Mouse (Mus musculus): ENCODE measurements around the gene Eif3l. TPM values are rescaled to one million over a fixed set of nuclear protein-coding genes. Genes with fewer than 3 reads are reported as not detected.
"Not testable (repeated sequence)": the region's sequence is repeated elsewhere in the genome, so short reads cannot be mapped to it uniquely, and the experiment has no call there.

Eif3l gene
- polyA plus RNA-seq, 1 experiment: 9.1 TPM

- no peaks in the 10 kb centered on the region for H3K9me3 ChIP-seq
- H3K27me3 ChIP-seq (replicated peaks): peaks cover 54% of the 10 kb centered on the region
- H3K4me3 ChIP-seq (replicated peaks): peak overlapping the region; percentile 96
- H3K36me3 ChIP-seq (replicated peaks; ENCODE audit: low read length): peaks cover 4% of the 10 kb centered on the region
- no peak for TF ChIP-seq GATA1 (IDR thresholded peaks at IDR 0.05; ENCODE audit: borderline replicate concordance, low read length)
- no peak for TF ChIP-seq FLI1 (IDR thresholded peaks at IDR 0.05; ENCODE audit: low read length)
- H3K4me1 ChIP-seq: peaks cover 39% of the 10 kb centered on the region
Measured at GRCm38 (mm10) chr15:79030551-79031435, 44.2 kb upstream of the Eif3l start.

- not testable (repeated sequence) for H3K9me3 ChIP-seq; H3K4me3 ChIP-seq (replicated peaks)
- Histone ChIP-seq H3K36me3 (replicated peaks; ENCODE audit: low read length) (peaks cover 10% of the 10 kb centered on the region), H3K27me3 (replicated peaks) (peaks cover 56% of the 10 kb centered on the region), H3K4me1 (peaks cover 39% of the 10 kb centered on the region)
Measured at GRCm38 (mm10) chr15:79031908-79032307, 43.1 kb upstream of the Eif3l start.

GRCm38 (mm10) chr15:79037913-79038328 is 37.1 kb upstream of the Eif3l start:
- Histone ChIP-seq H3K27me3 (replicated peaks) (peaks cover 66% of the 10 kb centered on the region), H3K4me3 (replicated peaks) (peak overlapping the region; percentile 89)

GRCm38 (mm10) chr15:79038331-79038730 is 36.6 kb upstream of the Eif3l start:
- TF ChIP-seq FLI1 (IDR thresholded peaks at IDR 0.05; ENCODE audit: low read length): no peak
- TF ChIP-seq GATA1 (IDR thresholded peaks at IDR 0.05; ENCODE audit: borderline replicate concordance, low read length): no peak
- H3K4me1 ChIP-seq: peaks cover 60% of the 10 kb centered on the region
- no peak overlapping the region for H3K4me3 ChIP-seq (replicated peaks)
- H3K36me3 ChIP-seq (replicated peaks; ENCODE audit: low read length): peaks cover 25% of the 10 kb centered on the region
- peaks cover 17% of the 10 kb centered on the region for H3K9me3 ChIP-seq
- H3K27me3 ChIP-seq (replicated peaks): peaks cover 70% of the 10 kb centered on the region

More at GRCm38 (mm10) chr15:79037913-79038328, 37.1 kb upstream of the Eif3l start:
- Histone ChIP-seq H3K4me1 (peaks cover 56% of the 10 kb centered on the region), H3K9me3 (peaks cover 13% of the 10 kb centered on the region), H3K36me3 (replicated peaks; ENCODE audit: low read length) (peaks cover 21% of the 10 kb centered on the region)
- no peak for TF ChIP-seq GATA1 (IDR thresholded peaks at IDR 0.05; ENCODE audit: borderline replicate concordance, low read length)
- no peak for TF ChIP-seq FLI1 (IDR thresholded peaks at IDR 0.05; ENCODE audit: low read length)

GRCm38 (mm10) chr15:79038853-79039252 is 36.1 kb upstream of the Eif3l start:
- no peak for TF ChIP-seq FLI1 (IDR thresholded peaks at IDR 0.05; ENCODE audit: low read length)
- TF ChIP-seq GATA1 (IDR thresholded peaks at IDR 0.05; ENCODE audit: borderline replicate concordance, low read length): no peak
- peaks cover 72% of the 10 kb centered on the region for H3K27me3 ChIP-seq (replicated peaks)
- H3K4me1 ChIP-seq: peaks cover 63% of the 10 kb centered on the region
- H3K9me3 ChIP-seq: peaks cover 20% of the 10 kb centered on the region
- peaks cover 30% of the 10 kb centered on the region for H3K36me3 ChIP-seq (replicated peaks; ENCODE audit: low read length)
- H3K4me3 ChIP-seq (replicated peaks): peak overlapping the region; percentile 83

GRCm38 (mm10) chr15:79040501-79041416 is 34.2 kb upstream of the Eif3l start:
- Histone ChIP-seq H3K4me3 (replicated peaks) (peak overlapping the region; percentile 91), H3K27me3 (replicated peaks) (peaks cover 67% of the 10 kb centered on the region), H3K9me3 (peaks cover 20% of the 10 kb centered on the region), H3K4me1 (peaks cover 73% of the 10 kb centered on the region), H3K36me3 (replicated peaks; ENCODE audit: low read length) (peaks cover 27% of the 10 kb centered on the region)
- no peak for TF ChIP-seq FLI1 (IDR thresholded peaks at IDR 0.05; ENCODE audit: low read length)
- TF ChIP-seq GATA1 (IDR thresholded peaks at IDR 0.05; ENCODE audit: borderline replicate concordance, low read length): no peak

GRCm38 (mm10) chr15:79041585-79041984 is 33.4 kb upstream of the Eif3l start, which contains the start of gene Galr3:
Gene Galr3 (plus strand): TSS chr15:79041885.
- Histone ChIP-seq H3K27me3 (replicated peaks) (peaks cover 62% of the 10 kb centered on the region), H3K4me3 (replicated peaks) (peak within 1 kb of the TSS; percentile 91), H3K9me3 (peaks cover 20% of the 10 kb centered on the region), H3K36me3 (replicated peaks; ENCODE audit: low read length) (peaks cover 22% of the 10 kb centered on the region), H3K4me1 (peaks cover 73% of the 10 kb centered on the region)
- no peak for TF ChIP-seq FLI1 (IDR thresholded peaks at IDR 0.05; ENCODE audit: low read length)
- no peak for TF ChIP-seq GATA1 (IDR thresholded peaks at IDR 0.05; ENCODE audit: borderline replicate concordance, low read length)

GRCm38 (mm10) chr15:79042721-79043491 is 32.1 kb upstream of the Eif3l start:
- H3K27me3 ChIP-seq (replicated peaks): peaks cover 64% of the 10 kb centered on the region
- peaks cover 25% of the 10 kb centered on the region for H3K9me3 ChIP-seq
- peaks cover 19% of the 10 kb centered on the region for H3K36me3 ChIP-seq (replicated peaks; ENCODE audit: low read length)
- H3K4me3 ChIP-seq (replicated peaks): peak overlapping the region; percentile 79
- TF ChIP-seq GATA1 (IDR thresholded peaks at IDR 0.05; ENCODE audit: borderline replicate concordance, low read length) (no peak), FLI1 (IDR thresholded peaks at IDR 0.05; ENCODE audit: low read length) (no peak)
- H3K4me1 ChIP-seq: peaks cover 74% of the 10 kb centered on the region

GRCm38 (mm10) chr15:79044837-79045236 is 30.1 kb upstream of the Eif3l start:
- no peak for TF ChIP-seq FLI1 (IDR thresholded peaks at IDR 0.05; ENCODE audit: low read length)
- no peak for TF ChIP-seq GATA1 (IDR thresholded peaks at IDR 0.05; ENCODE audit: borderline replicate concordance, low read length)
- H3K9me3 ChIP-seq: peaks cover 25% of the 10 kb centered on the region
- H3K27me3 ChIP-seq (replicated peaks): peaks cover 81% of the 10 kb centered on the region
- no peak overlapping the region for H3K4me3 ChIP-seq (replicated peaks)
- H3K36me3 ChIP-seq (replicated peaks; ENCODE audit: low read length): peaks cover 19% of the 10 kb centered on the region
- peaks cover 66% of the 10 kb centered on the region for H3K4me1 ChIP-seq

Data from megakaryocyte, embryonic 14.5 days (primary cell).